Mouse (Mus musculus) brain, embryonic 14.5 days (tissue): ENCODE results near the gene Apoa1. TPM values are rescaled to one million over a fixed set of nuclear protein-coding genes. Genes with fewer than 3 reads are reported as not detected.
A peak's percentile ranks its signal among the peaks of the same experiment; 100 is the strongest.

Source experiments
- DNase-seq: peaks from one replicate; pipeline ENCODE4 v3.0.0-alpha.2; 2011; ENCODE audit warnings: low read depth
- CTCF ChIP-seq: fragments of 200-500 bp; IDR thresholded peaks from 2 replicates; pipeline ENCODE4 v1.5.1; 2012; ENCODE audit warnings: inconsistent platforms, mild to moderate bottlenecking, moderate library complexity, borderline replicate concordance; ENCODE audit not compliant: insufficient read depth, insufficient read length; ENCODE audit errors: extremely low read depth
- POLR2A ChIP-seq: fragments of 200-500 bp; IDR thresholded peaks from 2 replicates; pipeline ENCODE4 v1.6.1; 2012; ENCODE audit warnings: mild to moderate bottlenecking, inconsistent platforms, borderline replicate concordance; ENCODE audit not compliant: poor library complexity, insufficient read depth, insufficient read length, severe bottlenecking; ENCODE audit errors: extremely low read depth
- polyA plus RNA-seq: library from polyadenylated mRNA; depleted of rRNA; stranded (reverse); fragments of >200 nt; gene quantifications from 2 replicates; pipeline ENCODE4 v1.2.3, GENCODE M21; 2012

The Apoa1 gene
- polyA plus RNA-seq, 1 experiment: 3.0 TPM

DNA sequence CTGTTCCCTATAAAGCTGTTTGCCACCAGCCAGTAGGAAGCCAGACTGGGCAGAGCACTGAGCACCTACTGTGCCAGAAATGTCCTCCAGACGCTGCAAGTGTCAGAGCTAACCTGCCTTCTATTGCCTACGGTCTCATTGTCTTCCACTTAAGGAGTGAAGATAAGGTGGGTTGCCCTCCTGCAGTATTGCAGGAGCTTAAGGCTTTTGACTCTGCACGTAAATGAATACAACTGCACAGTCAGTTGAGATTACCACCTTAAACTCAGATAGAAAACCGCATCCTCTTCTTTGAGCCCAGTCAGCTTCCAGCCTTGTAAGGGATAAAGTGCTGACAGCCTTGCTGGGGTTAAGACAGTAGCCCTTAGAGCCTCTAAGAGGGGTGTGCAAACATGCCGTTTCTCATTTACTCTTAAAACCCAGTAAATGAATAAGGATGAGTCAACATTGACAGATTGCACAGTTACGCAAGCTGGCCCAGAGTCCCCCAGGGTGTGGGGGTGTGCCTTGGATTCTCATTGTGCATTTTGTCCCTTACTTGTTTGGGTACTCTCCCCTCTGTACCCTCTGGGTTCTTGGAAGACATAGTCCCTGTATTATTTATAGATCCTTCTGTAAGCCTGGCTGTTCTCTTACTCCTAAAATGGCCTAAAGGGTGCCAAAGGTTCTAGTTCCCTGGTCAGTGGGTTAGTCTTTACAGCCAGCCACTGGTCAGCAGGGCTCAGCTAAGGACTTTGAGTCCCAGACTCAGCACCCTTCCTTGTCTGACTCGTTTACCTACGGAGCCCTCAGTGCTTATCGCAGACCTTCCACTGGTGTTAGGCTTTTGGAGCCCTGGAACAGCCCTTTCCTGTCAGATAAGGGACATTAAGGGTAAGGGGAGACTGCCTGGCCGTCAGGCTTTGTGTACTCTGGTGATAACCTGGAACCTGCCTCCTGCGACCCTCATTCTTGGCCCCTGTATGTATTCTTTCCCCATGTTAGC lies 12.8 kb upstream of the Apoa1 start:
- no peak for TF ChIP-seq POLR2A
- TF ChIP-seq CTCF: no peak
- DNase-seq: no peak

DNA sequence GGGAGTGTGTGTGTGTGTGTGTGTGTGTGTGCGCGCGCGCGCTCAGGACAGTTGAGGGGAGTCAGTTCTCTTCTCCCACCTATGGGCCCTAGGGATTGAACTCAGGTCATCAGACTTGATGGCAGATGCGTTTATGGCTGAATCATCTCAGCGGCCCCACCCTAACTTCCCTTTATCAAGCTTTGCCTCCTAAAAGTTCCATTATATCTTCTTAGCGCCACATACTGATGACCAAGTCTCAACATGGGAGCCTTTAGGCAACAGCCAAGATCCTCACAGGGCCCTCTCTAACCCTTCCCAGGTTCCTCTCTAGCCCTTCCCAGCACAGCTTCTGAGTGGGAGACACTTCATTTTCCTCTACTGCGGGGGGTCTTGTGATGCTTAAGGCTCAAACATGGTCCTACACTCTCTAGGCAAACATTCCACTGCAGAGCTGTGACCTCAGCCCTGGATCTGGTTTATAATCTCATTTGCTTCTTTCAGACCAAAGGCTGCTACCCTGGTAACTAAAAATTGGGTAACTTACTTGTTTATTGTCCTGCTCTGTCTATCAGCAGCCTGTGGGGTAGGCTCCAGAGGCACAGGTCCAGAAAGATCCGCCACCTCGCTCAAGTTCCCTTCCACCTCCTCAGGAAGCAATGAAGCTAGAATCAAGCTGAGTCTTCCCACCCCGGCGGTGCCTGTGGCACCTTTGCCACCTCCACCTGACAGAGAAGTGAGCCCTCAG lies 11.5 kb upstream of the Apoa1 start:
- TF ChIP-seq CTCF (no peak), POLR2A (no peak)
- DNase-seq: no peak

DNA sequence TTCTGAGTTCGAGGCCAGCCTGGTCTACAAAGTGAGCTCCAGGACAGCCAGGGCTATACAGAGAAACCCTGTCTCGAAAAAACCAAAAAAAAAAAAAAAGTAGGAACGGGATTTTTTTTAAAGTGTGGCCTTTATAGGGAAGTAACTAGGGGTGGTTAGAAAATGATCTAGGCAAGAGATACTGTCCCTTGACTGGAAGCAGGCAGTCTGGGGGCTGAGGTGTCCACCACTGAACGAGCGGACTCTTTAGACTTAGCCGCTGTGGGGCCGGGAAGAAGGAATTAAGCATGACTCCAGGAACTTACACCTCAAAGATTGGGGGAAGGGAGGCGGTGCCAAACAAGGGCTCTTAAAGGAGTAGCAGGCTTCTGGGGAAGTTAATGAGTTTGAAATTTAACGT lies 10.2 kb upstream of the Apoa1 start:
- TF ChIP-seq POLR2A (no peak), CTCF (no peak)
- DNase-seq: no peak

DNA sequence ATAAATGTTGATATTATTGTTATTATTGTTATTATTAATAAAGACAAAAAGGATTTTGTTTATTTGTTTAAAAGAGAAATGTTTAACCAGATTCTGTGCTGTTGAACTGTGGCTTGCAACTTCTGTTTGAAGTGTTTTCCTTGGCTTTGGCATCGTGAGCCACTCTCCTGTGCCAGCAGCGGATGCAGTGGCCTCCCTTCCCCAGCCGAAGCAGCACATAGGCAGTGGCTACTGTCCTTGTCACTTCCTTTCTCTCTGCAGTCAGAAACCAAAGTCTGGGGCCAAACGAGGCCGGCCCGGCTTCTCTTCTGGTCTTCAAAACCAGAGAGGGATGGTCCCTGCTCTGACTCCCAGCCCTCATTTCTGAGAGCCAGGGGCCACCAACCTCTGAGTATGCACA lies 5.3 kb upstream of the Apoa1 start:
- TF ChIP-seq POLR2A: no peak
- no peak for TF ChIP-seq CTCF
- no peak for DNase-seq

DNA sequence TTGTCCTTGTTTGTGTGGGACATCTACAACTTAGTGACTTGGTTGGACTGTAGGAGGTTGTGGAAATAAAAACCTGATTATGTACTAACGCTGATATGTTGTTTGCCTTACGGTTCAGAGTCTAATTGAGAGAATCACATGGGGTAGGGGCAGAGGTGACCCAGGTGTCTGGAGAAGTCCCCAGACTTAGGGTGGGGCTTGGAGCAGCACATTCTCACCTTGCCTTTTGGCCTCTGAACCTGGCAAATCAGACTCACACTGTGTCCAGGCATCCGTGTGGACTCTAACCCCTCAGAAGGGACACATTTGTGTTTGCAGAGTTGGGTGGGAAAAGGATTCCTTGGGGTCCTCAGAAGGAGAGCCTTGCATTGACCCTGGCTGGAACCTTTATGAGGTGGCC lies 4.3 kb upstream of the Apoa1 start:
- TF ChIP-seq CTCF (no peak), POLR2A (no peak)
- no peak for DNase-seq

DNA sequence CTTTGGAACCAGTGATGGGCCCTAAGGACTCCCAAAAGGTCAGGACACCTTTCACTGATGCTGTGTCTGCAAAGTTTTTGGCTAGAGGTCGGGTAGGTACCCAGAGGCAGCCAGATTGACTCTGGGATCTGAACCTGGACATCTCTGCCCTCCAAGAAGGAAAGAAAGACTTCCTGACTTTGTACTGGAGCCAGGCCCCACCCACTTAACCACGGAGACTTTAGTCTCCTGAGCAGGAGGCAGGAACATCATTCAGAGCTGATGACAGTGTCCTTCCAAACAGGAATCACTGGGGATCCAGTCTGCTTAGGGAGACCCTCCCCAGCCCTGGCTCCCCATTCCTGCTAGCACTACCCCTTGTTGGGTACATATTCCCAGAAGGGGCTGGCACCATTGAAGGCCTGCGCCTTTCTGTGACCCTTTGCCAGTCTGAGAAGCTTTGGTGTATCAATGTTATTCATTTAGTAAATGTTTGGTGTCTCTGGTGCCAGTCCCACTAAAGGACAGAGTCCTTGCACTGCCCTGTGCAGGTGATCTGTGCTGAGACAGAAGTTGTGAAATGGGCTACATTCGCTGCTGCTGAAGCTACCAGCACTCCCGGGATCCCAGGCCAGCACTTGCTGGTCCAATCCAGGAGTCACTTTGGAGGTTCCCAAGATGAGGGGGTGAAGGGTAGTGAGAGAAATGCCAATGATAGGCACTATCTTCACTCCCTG lies 3.3 kb upstream of the Apoa1 start:
- TF ChIP-seq POLR2A (no peak), CTCF (no peak)
- DNase-seq: no peak

DNA sequence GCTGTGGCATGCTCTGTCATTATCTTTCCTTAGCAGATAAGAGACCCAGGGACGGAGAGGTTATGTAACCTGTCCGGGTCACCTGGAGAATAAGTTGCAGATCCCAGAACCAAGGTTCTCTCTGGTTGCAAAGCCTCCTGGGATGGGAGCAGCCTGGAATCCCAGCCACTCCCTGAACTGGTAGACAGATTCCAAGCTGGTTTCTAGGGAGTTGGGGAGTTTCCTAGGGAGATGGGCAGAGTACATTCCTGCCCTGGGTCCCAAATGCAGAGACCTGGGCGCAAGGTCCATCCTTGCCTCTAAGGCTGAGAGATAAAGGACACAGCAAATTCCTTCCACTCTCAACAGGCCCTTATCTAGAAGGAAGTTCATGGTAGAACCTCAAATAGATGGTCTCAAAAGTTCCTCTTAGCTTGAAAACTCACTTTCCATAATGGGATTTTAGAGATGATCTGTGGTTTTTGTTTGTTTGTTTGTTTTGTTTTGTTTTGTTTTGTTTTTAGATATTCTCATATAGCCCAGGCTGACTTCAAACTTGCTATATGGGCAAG lies 1.2 kb upstream of the Apoa1 start:
- no peak for DNase-seq
- no peak for TF ChIP-seq POLR2A
- TF ChIP-seq CTCF: no peak

DNA sequence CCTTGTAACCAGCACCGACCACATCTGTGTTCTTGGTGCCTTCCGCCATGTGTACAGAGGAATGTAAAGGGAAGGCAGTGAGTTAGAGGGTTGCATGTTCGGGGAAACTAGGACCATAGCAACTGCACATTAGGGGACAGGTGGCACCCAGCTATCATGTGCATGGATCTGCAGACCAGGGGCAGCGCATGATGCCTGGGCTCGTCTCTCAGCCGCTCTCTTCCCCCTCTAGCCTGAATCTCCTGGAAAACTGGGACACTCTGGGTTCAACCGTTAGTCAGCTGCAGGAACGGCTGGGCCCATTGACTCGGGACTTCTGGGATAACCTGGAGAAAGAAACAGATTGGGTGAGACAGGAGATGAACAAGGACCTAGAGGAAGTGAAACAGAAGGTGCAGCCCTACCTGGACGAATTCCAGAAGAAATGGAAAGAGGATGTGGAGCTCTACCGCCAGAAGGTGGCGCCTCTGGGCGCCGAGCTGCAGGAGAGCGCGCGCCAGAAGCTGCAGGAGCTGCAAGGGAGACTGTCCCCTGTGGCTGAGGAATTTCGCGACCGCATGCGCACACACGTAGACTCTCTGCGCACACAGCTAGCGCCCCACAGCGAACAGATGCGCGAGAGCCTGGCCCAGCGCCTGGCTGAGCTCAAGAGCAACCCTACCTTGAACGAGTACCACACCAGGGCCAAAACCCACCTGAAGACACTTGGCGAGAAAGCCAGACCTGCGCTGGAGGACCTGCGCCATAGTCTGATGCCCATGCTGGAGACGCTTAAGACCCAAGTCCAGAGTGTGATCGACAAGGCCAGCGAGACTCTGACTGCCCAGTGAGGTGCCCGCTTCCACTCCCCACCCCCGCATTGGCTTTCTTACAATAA lies 1.4 kb downstream of the Apoa1 start:
- peak; percentile 97 for DNase-seq
- TF ChIP-seq CTCF (peak; percentile 79), POLR2A (peak; percentile 41; the same call in 1 of the 2 replicates)

DNA sequence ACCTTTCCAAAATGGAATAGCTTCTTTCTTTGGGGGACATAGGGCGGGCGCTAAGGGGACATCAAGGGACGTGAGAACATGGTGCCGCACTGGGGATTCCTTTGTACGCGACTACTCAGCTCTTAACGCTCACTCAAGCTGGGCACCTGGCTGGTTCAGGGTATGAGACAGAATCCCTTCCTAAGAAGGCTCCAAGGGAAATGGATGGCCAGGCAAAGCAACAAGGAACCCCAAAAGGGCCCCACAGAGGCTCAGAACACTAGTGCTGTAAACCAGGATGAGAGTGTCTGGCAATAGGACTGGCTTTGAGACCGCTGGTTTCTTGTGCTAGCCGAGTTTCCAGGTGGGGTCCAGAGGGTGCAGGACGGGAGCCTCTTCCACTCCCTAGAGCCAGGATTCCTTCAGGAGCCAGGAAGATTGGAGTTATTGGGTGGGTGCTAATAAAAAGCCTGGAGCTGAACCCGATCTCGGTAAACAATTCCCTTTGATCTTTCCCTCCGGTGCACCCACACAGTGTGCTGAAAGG lies 2.1 kb downstream of the Apoa1 start:
- no peak for TF ChIP-seq CTCF
- TF ChIP-seq POLR2A: no peak
- DNase-seq: no peak

DNA sequence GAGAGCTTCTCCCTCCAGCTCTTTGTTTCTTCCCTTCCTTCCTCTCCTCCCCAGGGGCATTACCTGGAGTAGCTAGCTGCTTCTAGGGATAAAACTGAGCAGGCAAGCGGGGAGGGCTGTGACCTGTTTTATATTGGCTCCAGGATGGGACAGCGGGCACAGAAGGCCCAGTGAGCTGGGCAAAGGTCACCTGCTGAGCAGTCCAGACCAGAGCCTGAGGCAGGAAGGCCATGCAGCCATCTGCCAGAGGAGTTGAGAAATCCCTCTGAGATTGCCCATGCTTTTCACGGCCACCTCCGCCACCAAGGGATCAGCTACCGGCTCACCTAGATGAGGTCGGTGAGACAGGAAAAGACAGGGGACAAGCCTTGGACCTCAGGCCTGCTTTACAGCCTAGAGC lies 6.8 kb downstream of the Apoa1 start:
- DNase-seq: no peak
- no peak for TF ChIP-seq POLR2A
